Mouse (Mus musculus) midbrain, embryonic 16.5 days (tissue): ENCODE measurements around the gene Ppp6r2. TPM values are rescaled to one million over a fixed set of nuclear protein-coding genes. Genes with fewer than 3 reads are reported as not detected.

Experiments
- ATAC-seq: fragments of 200-750 bp; cut with Nextera tagmentation; 2 replicates; pipeline ENCODE4 v1.8.0; 2017; ENCODE audit warnings: moderate TSS enrichment
- H3K27ac ChIP-seq: fragments of 300-500 bp; sonication (generic); 2 replicates; pipeline ENCODE4 v1.5.1; 2014; ENCODE audit warnings: mild to moderate bottlenecking, low read length, mixed read lengths
- H3K27me3 ChIP-seq: fragments of 300-500 bp; sonication (generic); 2 replicates; pipeline ENCODE4 v1.6.1; 2014; ENCODE audit warnings: low read depth, low read length, mixed read lengths; ENCODE audit not compliant: control insufficient read depth, insufficient read depth
- H3K36me3 ChIP-seq: fragments of 300-500 bp; sonication (generic); 2 replicates; pipeline ENCODE4 v1.6.1; 2014; ENCODE audit warnings: mild to moderate bottlenecking, low read length, moderate library complexity, mixed read lengths; ENCODE audit not compliant: control insufficient read depth, insufficient read depth
- H3K4me1 ChIP-seq: fragments of 300-500 bp; sonication (generic); 2 replicates; pipeline ENCODE4 v1.6.1; 2014; ENCODE audit warnings: mild to moderate bottlenecking, low read length, mixed read lengths; ENCODE audit not compliant: control insufficient read depth, insufficient read depth
- H3K4me2 ChIP-seq: fragments of 300-500 bp; sonication (generic); 2 replicates; pipeline ENCODE4 v1.6.1; 2014; ENCODE audit warnings: mild to moderate bottlenecking, low read length, mixed read lengths
- H3K4me3 ChIP-seq: fragments of 300-500 bp; sonication (generic); 2 replicates; pipeline ENCODE4 v1.5.1; 2014; ENCODE audit warnings: low read depth, mild to moderate bottlenecking, low read length, moderate library complexity, mixed read lengths
- H3K9ac ChIP-seq: fragments of 300-500 bp; sonication (generic); 2 replicates; pipeline ENCODE4 v1.6.1; 2014; ENCODE audit warnings: low read depth, low read length, mixed read lengths
- H3K9me3 ChIP-seq: fragments of 300-500 bp; sonication (generic); replicated peaks from 2 replicates; pipeline ENCODE4 v1.6.1; 2014; ENCODE audit warnings: mild to moderate bottlenecking, low read length, mixed read lengths; ENCODE audit not compliant: control insufficient read depth, poor library complexity, severe bottlenecking
- WGBS: fragments of 180-500 bp; shearing (Covaris S2); extraction: QIAGEN DNeasy Blood & Tissue Kit; methylation state at CpG from one replicate; pipeline ENCODE4 v1.1.7; 2014; 5-methylcytosine and 5-hydroxymethylcytosine counted together
- polyA plus RNA-seq: library from polyadenylated mRNA; unstranded; fragments of >200 nt; fragmentation: Nextera tagmentation; extraction: Ambion mirVana; gene quantifications from 2 replicates; pipeline ENCODE4 v1.2.1, GENCODE M21; 2015

Ppp6r2 gene
- polyA plus RNA-seq, 1 experiment from 2014 or later = 76.7 TPM

GRCm38 (mm10) chr15:89316146-89316545, 104.8 kb downstream of the Ppp6r2 start:
- no peak overlapping the region for H3K27ac ChIP-seq
- WGBS = 66% methylated on average over 11 of the region's 11 CpGs
- no peaks in the 10 kb centered on the region for H3K36me3 ChIP-seq
- H3K9ac ChIP-seq = no peak overlapping the region
- H3K4me1 ChIP-seq = peaks cover 24% of the 10 kb centered on the region
- H3K4me2 ChIP-seq = no peak overlapping the region; the same call in 1 of the 2 replicates
- no peaks in the 10 kb centered on the region for H3K9me3 ChIP-seq
- no peaks in the 10 kb centered on the region for H3K27me3 ChIP-seq
- H3K4me3 ChIP-seq = no peak overlapping the region
- no peak for ATAC-seq

- H3K4me2 ChIP-seq = no peak overlapping the region
- H3K27ac ChIP-seq = no peak overlapping the region
- 83% methylated on average over 8 of the region's 8 CpGs for WGBS
- peaks cover 8% of the 10 kb centered on the region; the same call in 1 of the 2 replicates for H3K27me3 ChIP-seq
- no peaks in the 10 kb centered on the region for H3K36me3 ChIP-seq
- no peaks in the 10 kb centered on the region for H3K4me1 ChIP-seq
- no peak for ATAC-seq
- H3K9ac ChIP-seq = no peak overlapping the region
- no peaks in the 10 kb centered on the region for H3K9me3 ChIP-seq
- no peak overlapping the region for H3K4me3 ChIP-seq
These were observed 109.9 kb downstream of the Ppp6r2 start for GRCm38 (mm10) chr15:89321264-89321663.

- Histone ChIP-seq H3K4me1 (no peaks in the 10 kb centered on the region), H3K4me2 (no peak within 1 kb of the TSS), H3K27ac (no peak within 1 kb of the TSS), H3K27me3 (peaks cover 8% of the 10 kb centered on the region; the same call in 1 of the 2 replicates), H3K9ac (no peak within 1 kb of the TSS), H3K36me3 (no peaks in the 10 kb centered on the region), H3K4me3 (no peak within 1 kb of the TSS), H3K9me3 (no peaks in the 10 kb centered on the region)
- 8% methylated on average over 26 of the region's 26 CpGs for WGBS
- no peak for ATAC-seq
These were observed 111.5 kb downstream of the Ppp6r2 start, which contains the start of gene Adm2 for GRCm38 (mm10) chr15:89322670-89323522. Adm2 (plus strand) TSS chr15:89322720.

- Histone ChIP-seq H3K4me2 (no peak overlapping the region), H3K27me3 (peaks cover 8% of the 10 kb centered on the region; the same call in 1 of the 2 replicates), H3K9me3 (no peaks in the 10 kb centered on the region), H3K27ac (no peak overlapping the region), H3K4me3 (no peak overlapping the region), H3K36me3 (no peaks in the 10 kb centered on the region), H3K9ac (no peak overlapping the region), H3K4me1 (no peaks in the 10 kb centered on the region)
- 82% methylated on average over 4 of the region's 4 CpGs for WGBS
- ATAC-seq = no peak
These were observed 112.3 kb downstream of the Ppp6r2 start for GRCm38 (mm10) chr15:89323656-89324055.

- Histone ChIP-seq H3K36me3 (no peaks in the 10 kb centered on the region), H3K4me1 (no peaks in the 10 kb centered on the region), H3K4me2 (no peak overlapping the region), H3K9me3 (no peaks in the 10 kb centered on the region), H3K4me3 (no peak overlapping the region), H3K27me3 (peaks cover 6% of the 10 kb centered on the region; the same call in 1 of the 2 replicates), H3K27ac (no peak overlapping the region), H3K9ac (no peak overlapping the region)
- no peak for ATAC-seq
- 63% methylated on average over 5 of the region's 5 CpGs for WGBS
These were observed 115.1 kb downstream of the Ppp6r2 start for GRCm38 (mm10) chr15:89326441-89326840.

GRCm38 (mm10) chr15:89334271-89334670, 122.9 kb downstream of the Ppp6r2 start, which contains the start of gene Miox:
Miox (plus strand) TSS chr15:89334398.
- WGBS = 91% methylated on average over 7 of the region's 7 CpGs
- no peaks in the 10 kb centered on the region for H3K4me1 ChIP-seq
- H3K36me3 ChIP-seq = no peaks in the 10 kb centered on the region
- no peak within 1 kb of the TSS for H3K9ac ChIP-seq
- H3K27ac ChIP-seq = no peak within 1 kb of the TSS
- no peak within 1 kb of the TSS for H3K4me2 ChIP-seq
- H3K9me3 ChIP-seq = no peaks in the 10 kb centered on the region
- no peak for ATAC-seq
- H3K27me3 ChIP-seq = no peaks in the 10 kb centered on the region
- no peak within 1 kb of the TSS for H3K4me3 ChIP-seq

- no peaks in the 10 kb centered on the region for H3K9me3 ChIP-seq
- no peaks in the 10 kb centered on the region for H3K4me1 ChIP-seq
- WGBS = 84% methylated on average over 17 of the region's 17 CpGs
- H3K4me3 ChIP-seq = no peak overlapping the region
- no peak overlapping the region for H3K27ac ChIP-seq
- H3K4me2 ChIP-seq = no peak overlapping the region
- no peak overlapping the region for H3K9ac ChIP-seq
- no peaks in the 10 kb centered on the region for H3K36me3 ChIP-seq
- ATAC-seq = no peak
- H3K27me3 ChIP-seq = no peaks in the 10 kb centered on the region
These were observed 123.6 kb downstream of the Ppp6r2 start for GRCm38 (mm10) chr15:89334774-89335537.

- H3K27me3 ChIP-seq = no peaks in the 10 kb centered on the region
These were observed 125.1 kb downstream of the Ppp6r2 start for GRCm38 (mm10) chr15:89336422-89336821.

More at GRCm38 (mm10) chr15:89336422-89336821, 125.1 kb downstream of the Ppp6r2 start:
- Histone ChIP-seq H3K27ac (no peak overlapping the region), H3K36me3 (no peaks in the 10 kb centered on the region), H3K9ac (no peak overlapping the region), H3K9me3 (no peaks in the 10 kb centered on the region), H3K4me2 (no peak overlapping the region), H3K4me3 (no peak overlapping the region), H3K4me1 (no peaks in the 10 kb centered on the region)
- no peak for ATAC-seq
- 90% methylated on average over 14 of the region's 14 CpGs for WGBS
